Mouse (Mus musculus) frontal cortex, adult 2 months (tissue): ENCODE results near the gene Prc1. TPM values are rescaled to one million over a fixed set of nuclear protein-coding genes. Genes with fewer than 3 reads are reported as not detected.
"Not testable (repeated sequence)": the region's sequence is repeated elsewhere in the genome, so short reads cannot be mapped to it uniquely, and the experiment has no call there.

ENCODE experiments used
- DNase-seq, 2 experiments: peaks; one replicate each; pipeline ENCODE4 v3.0.0; 2022; ENCODE audit warnings: low spot score in 1 of 2; ENCODE audit errors: extremely low spot score in 1 of 2
- polyA plus RNA-seq: library from polyadenylated mRNA; depleted of rRNA; stranded (reverse); fragments of >200 nt; gene quantifications from 2 replicates; pipeline ENCODE4 v1.2.3, GENCODE M21; 2012

The Prc1 gene
- polyA plus RNA-seq, 1 experiment: 1.9 TPM

DNA sequence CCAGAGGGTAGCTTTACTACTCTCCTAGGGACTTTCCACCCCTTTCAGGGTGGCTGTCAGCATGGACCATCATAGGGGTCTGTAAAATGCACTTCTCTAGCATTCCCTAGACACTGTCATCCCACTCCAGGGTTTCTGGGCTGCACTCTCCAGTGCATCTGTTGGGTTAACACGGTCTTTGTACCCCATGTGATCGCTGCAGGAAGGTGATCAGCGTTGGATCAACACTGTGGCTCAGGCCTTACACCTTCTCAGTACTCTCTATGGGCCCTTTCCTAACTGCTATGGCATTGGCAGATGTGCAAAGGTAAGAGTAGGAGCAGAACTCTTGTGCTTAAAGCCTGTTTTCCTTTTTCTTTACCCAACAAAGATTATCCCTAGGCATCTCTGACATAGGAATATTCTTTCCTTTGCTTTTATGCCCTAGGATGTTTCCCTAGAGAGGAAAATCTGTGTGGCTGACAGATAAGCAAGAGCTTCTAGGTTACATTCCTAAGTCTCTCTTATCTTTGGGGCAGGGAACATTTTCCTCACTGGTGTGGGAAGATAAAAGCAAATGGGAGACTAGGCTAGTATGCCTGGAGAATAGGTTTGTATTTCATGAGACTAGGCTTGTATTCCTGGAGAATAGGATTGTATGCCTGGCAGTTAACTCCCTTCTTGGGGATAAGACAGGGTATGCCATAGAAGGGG is 10.9 kb upstream of the Prc1 start:
- no peak for DNase-seq

DNA sequence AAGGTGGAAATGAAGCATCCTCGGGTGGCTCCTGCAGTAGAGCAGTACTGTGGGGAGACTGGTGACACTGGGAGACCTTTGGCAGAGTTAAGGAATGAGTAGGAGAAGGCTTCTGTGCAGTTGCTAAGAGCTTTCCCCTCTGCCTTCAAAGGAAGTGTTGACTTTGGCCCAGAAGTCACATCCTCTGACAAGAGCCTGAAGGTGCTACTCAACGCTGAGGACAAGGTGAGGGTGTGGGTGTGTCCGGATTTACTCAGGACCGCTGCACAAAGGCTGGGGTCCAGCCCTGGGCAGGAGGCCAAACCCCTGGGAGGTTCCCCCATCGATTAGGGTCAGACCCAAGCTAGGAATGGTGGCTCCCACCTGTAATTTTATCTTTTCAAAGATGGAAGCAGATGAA is 9.9 kb upstream of the Prc1 start:
- no peak for DNase-seq

DNA sequence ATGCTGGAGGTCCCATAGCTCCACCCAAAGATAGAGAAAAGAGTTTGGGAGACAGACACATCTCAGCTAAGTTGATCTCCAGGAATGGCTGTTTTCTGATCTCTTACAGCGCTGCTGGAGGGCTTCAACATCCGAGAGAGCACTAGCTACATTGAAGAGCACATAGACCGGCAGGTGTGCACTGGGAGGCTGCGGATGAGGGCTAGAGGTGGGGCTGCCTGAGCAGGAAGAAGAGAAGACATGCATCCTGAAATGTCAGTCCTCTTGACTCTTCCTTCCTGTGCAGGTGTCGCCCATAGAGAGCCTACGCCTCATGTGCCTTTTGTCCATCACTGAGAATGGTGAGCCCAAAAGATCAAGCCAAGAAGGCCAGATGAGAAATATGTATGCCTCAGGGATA is 8.5 kb upstream of the Prc1 start:
- DNase-seq: no peak

DNA sequence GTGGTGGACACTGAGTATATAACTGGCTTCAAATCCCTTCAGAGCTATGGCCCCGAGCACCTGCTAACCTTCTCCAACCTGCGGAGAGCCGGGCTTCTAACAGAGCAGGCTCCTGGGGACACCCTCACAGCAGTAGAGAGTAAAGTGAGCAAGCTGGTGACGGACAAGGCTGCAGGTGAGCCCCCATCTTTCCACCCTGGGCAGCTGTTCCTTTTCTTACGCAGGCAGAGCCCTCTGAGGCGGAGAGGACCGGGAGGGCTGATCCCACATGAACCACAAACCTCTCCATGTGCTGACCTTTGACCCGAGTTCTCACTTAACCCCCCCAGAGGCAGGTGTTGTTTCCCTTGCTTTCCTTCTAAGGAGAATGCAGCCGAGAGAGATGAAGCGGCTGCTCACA is 6.5 kb upstream of the Prc1 start:
- DNase-seq: no peak

DNA sequence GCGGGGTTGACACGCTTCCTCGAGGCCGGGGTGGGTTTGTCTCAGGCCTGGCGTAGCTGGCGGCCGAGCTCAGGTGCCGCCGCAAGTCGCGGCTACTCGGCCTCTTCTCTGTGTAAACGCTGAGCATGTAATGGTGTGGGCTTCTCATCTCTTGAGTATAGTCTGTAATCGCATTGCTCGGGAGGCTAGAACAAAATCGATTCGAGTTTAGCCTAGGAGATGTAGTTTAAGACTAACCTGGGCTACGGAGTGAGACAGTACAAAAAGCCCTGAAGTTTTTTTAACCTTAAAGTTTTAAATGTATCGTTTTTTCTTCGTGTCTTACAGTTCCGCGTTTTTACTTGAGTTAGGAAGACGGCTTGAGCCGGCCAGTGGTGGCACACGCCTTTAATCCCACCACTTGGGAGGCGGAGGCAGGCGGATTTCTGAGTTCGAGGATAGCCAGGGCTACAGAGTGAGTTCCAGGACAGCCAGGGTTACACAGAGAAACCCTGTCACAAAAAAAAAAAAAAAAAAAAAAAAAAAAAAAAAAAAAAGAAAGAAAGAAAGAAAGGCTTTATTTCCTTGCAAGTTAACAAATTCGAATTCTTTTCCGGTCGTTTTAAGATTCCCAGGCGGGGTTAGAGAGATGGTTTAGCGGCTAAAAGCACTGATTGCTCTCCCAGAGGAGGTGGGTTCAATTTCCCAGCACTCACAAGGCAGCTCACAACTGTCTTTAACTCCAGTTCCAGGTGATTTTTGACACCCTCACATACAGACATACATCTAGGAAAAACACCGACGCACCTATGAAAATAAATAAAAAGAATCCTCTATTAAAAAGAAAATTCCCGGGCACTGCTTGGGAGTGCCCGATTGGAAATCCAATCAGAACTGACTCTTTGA is 756 bp downstream of the Prc1 start:
- no peak for DNase-seq

DNA sequence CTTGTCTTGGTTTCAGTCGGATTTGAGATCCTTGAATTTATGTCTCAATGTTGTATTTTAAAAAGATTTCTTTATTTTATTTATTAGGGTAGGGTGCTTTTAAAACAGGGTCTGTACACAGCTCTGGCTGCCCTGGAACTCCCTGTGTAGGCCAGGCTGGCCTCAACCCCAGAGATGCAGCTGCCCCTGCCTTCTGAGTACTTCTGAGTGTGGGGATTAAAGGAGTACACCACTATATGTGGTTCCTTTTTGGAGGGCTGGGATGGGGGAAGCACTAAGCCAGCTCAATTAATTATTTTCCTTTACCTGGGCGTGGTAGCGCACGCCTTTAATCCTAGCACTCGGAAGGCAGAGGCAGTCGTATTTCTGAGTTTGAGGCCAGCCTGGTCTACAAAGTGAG is 2.2 kb downstream of the Prc1 start:
- DNase-seq: no peak

DNA sequence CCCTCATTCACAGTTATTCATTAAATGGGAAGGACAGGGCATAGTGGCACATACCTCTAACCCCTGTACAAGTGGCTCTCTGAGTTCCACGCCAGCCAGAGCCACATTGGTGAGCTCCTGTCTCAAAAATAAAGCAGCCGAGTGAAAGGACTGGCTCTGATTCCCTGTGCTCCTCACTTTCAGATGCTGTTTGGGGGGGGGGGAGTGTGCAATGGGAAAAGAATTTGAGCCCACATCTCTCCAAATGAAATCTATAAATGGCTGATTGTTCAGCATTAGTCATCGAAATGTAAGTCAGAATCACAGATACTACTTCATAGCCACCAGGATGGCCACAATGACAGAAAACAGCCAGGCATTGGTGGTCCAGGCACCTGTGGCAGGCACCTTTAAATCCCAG is 2.8 kb downstream of the Prc1 start:
- DNase-seq: no peak

DNA sequence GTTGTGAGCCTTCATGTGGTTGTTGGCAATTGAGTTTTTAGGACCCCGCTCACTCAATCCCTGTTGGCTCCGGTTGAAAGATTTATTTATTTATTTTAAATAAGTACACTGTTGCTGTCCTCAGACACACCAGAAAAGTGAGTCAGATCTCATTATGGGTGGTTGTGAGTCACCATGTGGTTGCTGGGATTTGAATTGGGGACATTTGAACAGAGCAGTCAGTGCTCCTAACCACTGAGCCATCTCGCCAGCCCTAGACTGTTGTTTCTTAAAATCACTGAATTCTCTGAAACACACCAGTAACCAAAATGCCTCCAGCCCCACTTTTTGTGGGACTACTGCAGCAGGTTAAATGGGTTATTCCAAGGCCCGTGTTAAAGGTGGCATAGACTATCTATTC is 4.5 kb downstream of the Prc1 start:
- no peak for DNase-seq

DNA sequence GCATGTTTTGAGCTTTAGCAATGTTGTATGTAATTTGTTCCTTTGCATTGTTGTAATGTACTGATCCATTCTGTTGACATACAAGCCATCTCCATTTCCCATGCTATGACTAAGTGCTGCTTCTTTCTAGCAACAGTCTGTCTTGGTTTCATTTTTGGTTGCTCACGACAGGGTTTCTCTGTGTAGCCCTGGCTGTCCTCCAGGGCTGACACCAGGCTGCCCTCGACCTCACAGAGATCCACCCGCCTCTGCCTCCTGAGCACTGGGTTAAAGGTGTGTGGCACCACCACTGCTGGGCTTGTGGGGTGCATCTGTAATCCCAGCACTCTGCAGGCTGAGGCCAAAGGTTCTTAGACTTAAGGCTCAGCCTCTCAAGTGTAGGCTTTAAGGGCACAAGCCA is 5.3 kb downstream of the Prc1 start:
- no peak for DNase-seq

DNA sequence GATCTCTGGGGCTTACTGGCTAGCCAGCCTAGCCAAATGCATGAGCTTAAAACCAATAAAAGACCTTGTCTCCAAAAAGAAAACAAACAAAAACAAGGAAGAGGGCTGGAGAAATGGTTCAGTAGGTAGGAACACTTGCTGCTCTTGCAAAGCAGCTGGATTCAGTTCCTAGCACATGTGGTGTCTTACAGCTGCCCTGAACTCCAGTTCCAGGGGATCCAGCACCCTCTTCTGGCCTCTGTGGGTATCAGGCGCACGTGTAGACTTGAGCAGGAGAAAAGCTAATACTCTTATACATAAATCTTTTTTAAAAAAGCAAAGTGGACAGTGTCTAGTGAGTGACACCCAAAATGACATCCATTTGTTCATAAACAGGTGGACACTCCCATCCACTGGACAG is 7.3 kb downstream of the Prc1 start:
- DNase-seq: no peak

DNA sequence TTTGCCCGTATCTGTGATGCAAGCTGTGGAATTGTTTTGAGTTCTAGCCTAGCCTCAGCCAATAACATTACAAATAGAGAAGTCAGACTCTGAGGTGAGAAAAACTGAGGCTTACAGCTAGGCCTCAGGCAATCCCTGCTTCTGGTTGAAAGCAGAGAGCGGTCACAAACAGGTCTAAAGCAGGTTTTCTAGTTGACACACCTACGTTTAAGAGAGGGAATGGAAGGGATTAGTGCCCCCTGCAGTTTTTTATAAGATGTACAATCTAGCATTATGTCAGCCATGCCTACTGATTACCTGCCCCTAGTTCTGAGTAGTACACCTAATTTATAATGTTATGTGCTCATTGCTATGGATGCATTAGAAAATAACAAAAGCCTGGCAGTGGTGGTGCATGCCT is 13.5 kb downstream of the Prc1 start:
- DNase-seq: no peak

DNA sequence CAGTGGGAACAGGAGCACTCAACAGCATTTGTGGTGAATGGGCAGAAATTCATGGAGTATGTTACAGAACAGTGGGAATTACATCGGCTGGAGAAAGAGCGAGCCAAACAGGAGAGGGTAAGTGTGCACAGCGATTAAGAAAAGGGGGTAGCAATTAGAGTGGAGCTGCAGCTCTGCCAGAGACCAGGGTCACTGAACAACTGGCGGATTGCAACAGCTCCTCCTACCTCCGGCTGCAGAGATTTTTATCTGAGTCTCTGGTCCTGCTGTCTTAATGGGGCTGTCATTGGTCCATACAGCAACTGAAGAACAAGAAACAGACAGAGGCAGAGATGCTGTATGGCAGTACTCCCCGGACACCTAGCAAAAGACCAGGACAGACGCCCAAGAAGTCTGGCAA is 16.5 kb downstream of the Prc1 start:
- DNase-seq: no peak

DNA sequence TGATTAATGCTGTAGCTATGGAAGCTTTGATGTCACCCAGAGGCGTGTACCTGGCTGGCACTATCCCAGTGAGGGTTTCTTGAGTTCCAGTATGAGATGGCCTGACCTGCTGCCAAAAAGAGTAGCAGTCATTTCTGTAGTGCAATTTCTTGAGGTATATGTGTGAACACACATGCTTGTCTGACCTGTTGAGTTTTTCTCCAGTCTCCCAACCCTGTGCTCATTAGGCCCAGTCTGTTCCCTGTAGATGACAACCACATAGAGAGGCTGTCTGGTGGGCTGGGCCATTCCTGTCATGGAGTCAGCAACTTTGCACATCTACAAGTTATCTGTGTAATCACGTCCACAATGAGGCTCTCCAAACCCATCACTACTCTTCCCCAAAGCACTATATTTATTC is 21.5 kb downstream of the Prc1 start:
- DNase-seq: no peak

DNA sequence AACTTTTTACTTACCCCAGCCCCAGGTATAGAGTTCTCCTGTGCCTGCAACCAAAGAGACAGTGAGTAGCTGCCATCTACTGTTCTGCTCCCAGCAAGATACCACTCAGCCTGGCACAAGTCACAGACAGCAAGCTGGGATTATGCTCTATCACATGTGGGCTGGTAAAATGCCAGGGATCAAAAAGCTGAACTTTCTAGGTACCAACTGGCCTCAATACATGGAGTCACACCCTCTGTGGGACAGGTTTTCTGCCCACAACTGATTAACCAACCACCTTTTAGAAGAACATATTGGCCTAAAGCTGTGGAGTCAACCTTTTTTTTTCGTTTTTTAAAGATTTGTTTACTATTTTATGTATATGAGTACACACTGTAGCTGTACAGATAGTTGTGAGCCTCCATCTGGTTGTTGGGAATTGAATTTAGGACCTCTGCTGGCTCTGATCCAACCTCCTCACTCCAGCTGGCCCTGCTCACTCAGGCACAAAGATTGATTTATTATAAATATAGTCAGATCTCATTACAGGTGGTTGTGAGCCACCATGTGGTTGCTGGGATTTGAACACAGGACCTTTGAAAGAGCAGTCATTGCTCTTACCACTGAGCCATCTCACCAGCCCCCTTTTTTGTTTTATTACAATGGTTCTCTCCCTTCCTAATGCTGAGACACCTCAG is 23.3 kb downstream of the Prc1 start:
- DNase-seq: no peak

DNA sequence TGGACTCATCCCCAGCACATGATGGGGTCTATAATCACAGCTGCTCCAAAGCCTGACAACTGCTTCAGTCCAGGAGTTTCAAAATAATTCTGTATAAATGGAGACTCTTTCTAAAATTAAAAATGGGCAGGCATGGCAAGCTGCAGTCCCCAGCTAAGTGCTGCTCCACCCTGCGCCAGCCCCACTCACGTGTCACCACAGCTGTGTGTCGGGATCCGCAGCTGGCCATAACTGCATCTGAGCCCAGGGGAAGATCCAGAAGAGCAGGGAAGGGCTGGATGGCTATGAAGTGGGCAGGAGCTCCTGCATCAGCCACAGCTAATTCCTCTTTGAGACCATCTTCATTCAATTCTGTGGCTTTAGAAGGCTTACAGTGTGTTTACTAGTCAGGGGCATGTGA is 24.4 kb downstream of the Prc1 start:
- DNase-seq: no peak

DNA sequence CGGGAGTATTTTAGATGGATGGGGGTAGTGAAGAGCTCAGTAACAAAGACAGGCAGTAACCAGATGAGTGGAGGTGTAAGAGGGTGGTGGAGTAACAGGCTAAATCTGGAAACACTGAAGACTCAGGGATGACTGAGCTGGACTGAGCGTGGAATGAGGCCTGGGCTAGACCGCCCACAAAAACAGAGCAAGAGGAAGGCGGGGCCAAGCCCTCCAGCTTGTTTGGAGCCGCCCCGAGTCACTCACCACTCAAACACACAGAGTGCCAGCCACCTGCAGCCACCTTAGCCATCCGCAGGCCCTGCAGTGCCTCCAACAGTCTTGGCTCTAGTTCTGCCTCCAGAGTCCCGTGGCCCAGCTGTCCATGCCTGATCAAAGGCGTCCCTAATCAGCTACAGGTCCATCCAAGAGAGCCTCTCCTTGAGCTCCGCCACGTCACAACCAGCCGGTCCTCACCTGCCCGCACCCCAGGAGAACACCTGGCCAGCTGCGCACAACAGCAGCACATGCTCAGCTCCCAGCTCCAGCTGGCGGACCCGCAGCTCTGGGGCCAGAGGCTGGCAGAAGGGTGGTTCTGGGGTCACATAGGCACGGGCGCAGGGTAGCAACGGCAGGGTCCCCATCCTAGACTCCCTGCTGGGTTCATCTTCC is 25.7 kb downstream of the Prc1 start:
- no peak for DNase-seq

DNA sequence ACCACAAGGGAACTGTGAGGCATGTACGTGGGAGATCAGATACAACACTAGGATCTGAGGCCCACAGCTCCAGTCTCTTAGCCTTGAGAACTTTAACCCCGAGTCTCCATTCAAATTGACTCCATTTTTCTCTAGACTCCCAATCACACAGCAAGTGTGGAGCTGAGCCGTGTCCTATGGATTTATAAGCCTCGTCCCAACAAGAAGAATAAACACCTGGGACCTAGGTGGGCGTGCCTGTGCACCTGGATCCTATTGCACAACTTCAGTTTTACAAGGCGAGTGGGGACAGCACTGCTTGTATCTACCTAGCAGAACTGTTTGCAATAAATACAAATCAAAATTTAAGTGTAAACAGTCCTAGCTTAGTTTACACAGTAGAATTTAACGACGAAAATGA is 29.1 kb downstream of the Prc1 start:
- DNase-seq: no peak

DNA sequence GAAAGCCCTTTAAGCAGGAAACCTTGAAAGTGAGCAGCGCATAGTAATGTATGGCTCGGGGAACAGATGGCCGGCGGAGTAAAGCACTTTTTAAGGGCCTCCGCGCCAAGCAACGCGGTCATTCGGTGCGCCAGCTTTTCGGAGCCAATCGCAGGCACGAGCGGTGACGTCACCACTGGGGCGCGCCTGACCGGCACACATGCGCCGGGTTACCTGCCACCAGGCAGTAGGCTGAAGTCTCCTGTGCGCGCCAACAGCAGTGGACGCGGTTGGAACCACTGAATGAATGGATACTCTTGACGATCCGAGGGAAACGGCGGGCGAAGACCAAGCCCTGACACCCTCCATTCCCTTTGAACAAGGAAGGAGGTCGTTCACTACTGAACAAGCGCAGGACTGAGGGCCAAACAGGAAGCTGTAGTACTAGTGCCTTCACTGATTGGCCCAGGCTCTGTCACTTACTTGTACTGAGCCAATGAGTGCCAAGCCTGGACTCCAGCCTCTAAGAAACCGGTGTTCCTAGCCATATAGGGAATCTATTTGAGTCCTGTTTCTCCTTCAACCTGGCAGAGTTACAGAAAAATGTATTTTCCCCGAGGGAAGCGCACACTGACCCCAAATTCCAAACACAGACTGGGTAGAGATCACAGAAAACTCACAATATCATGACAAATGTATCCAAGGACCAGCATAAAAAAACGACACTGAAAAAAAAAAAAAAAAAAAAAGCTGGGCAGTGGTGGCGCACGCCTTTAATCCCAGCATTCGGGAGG is 30.0 kb downstream of the Prc1 start, which contains the start of gene Rccd1:
Gene Rccd1, minus strand, starts transcription at position 412 of the 773 bp plus-strand sequence.
- peak; percentile 93 to 96 for DNase-seq

DNA sequence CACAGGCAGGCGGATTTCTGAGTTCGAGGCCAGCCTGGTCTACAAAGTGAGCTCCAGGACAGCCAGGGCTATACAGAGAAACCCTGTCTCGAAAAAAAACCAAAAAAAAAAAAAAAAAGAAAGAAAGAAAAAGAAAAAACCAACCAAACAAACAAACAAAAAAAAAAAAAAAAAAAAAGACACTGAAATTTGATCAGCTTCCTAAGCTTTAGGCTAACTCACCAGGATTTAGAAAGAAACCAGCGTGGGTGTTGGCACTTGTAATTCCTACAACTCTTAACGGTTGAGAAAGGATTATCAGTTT is 30.5 kb downstream of the Prc1 start:
- DNase-seq: not testable (repeated sequence)

DNA sequence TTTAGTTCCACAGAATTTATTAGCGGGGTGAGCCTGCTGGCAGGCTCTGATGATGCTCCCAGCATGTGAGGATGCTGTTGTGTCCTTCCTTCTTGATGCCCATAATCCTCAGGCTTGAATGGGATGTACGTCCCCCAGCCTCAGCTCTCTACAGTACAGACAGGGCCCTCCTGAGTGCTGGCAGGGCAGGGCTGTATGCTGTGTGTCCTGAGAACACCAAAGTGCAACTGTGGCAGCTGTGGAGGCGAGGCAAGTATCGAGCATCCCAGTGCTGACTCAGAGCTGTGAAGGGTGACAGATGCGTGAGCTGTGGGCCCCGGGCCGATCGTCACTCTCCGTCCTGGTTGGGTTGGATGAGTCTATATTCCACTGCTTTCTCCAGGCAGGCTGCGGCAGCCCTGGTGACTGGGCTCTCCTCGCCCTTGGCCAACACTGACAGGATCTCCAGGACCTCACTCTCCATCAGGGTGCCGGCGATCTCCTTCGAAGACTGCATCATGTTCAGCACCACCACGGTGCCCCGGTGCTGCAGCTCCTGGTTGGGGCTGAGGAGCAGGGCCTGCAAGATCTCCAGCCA is 31.1 kb downstream of the Prc1 start:
- DNase-seq: peak in 1 of 2 experiments; percentile 35
